Mouse (Mus musculus) kidney, embryonic 16.5 days (tissue): Measurements from ENCODE around the gene Egln3. TPM values are rescaled to one million over a fixed set of nuclear protein-coding genes. Genes with fewer than 3 reads are reported as not detected.

Experiments used
- ATAC-seq: fragments of 200-750 bp; cut with Nextera tagmentation; 2 replicates; pipeline ENCODE4 v1.8.0; 2017; ENCODE audit warnings: moderate TSS enrichment; ENCODE audit not compliant: low FRiP score, low TSS enrichment
- H3K27ac ChIP-seq: fragments of 300-500 bp; sonication (generic); 2 replicates; pipeline ENCODE4 v1.5.1; 2014; ENCODE audit warnings: low read length
- H3K27me3 ChIP-seq: fragments of 300-500 bp; sonication (generic); 2 replicates; pipeline ENCODE4 v1.6.1; 2014; ENCODE audit warnings: low read length, control low read depth, mixed read lengths; ENCODE audit not compliant: insufficient read depth
- H3K36me3 ChIP-seq: fragments of 300-500 bp; sonication (generic); 2 replicates; pipeline ENCODE4 v1.6.1; 2014; ENCODE audit warnings: low read length, control low read depth, mixed read lengths; ENCODE audit not compliant: insufficient read depth
- H3K4me1 ChIP-seq: fragments of 300-500 bp; sonication (generic); 2 replicates; pipeline ENCODE4 v1.6.1; 2014; ENCODE audit warnings: low read length, control low read depth, mixed read lengths; ENCODE audit not compliant: insufficient read depth
- H3K4me2 ChIP-seq: fragments of 300-500 bp; sonication (generic); replicated peaks from 2 replicates; pipeline ENCODE4 v1.6.1; 2014; ENCODE audit warnings: low read depth, low read length
- H3K4me3 ChIP-seq: fragments of 300-500 bp; sonication (generic); 2 replicates; pipeline ENCODE4 v1.5.1; 2014; ENCODE audit warnings: mild to moderate bottlenecking, low read length
- H3K9ac ChIP-seq: fragments of 300-500 bp; sonication (generic); replicated peaks from 2 replicates; pipeline ENCODE4 v1.6.1; 2014; ENCODE audit warnings: low read length
- H3K9me3 ChIP-seq: fragments of 300-500 bp; sonication (generic); 2 replicates; pipeline ENCODE4 v1.6.1; 2016; ENCODE audit warnings: low read length, control low read depth
- WGBS: fragments of 180-500 bp; shearing (Covaris S2); extraction: QIAGEN DNeasy Blood & Tissue Kit; methylation state at CpG from one replicate; pipeline ENCODE4 v1.1.7; 2014; 5-methylcytosine and 5-hydroxymethylcytosine counted together
- polyA plus RNA-seq: library from polyadenylated mRNA; unstranded; fragments of >200 nt; fragmentation: Nextera tagmentation; extraction: Ambion mirVana; gene quantifications from 2 replicates; pipeline ENCODE4 v1.2.1, GENCODE M21; 2015

Egln3 gene
- polyA plus RNA-seq, 1 experiment from 2014 or later = 15.5 TPM

DNA sequence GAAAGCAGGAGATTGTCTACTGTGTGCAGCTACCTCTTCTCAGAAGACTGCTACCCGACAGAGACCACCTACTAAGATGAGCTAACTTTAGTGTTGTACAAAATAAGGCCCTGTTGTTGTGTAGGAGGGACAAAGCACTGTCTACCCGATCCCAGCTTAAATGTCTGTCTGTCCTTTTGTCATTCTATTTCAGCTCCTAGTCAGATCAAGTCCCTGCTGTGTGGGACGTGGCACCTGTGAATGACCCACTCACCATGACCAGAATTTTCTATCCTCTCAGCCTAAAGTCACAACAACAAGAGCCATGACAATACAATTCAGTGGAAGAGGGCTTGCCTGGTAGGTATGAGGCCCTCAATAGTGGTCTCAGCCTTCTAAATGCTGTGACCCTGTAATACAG is 25.3 kb downstream of the Egln3 start:
- H3K9me3 ChIP-seq = no peaks in the 10 kb centered on the region
- H3K9ac ChIP-seq = no peak overlapping the region
- H3K36me3 ChIP-seq = 0 out of 2 replicates have a peak, but pooled peaks cover 1% of the 10 kb centered on the region
- no peak overlapping the region for H3K27ac ChIP-seq
- 0 out of 2 replicates have a peak, but pooled peaks cover 11% of the 10 kb centered on the region for H3K27me3 ChIP-seq
- no peak for ATAC-seq
- H3K4me1 ChIP-seq = no peaks in the 10 kb centered on the region
- H3K4me2 ChIP-seq = no peak overlapping the region
- WGBS = 78% methylated on average over 3 of the region's 3 CpGs
- H3K4me3 ChIP-seq = no peak overlapping the region

DNA sequence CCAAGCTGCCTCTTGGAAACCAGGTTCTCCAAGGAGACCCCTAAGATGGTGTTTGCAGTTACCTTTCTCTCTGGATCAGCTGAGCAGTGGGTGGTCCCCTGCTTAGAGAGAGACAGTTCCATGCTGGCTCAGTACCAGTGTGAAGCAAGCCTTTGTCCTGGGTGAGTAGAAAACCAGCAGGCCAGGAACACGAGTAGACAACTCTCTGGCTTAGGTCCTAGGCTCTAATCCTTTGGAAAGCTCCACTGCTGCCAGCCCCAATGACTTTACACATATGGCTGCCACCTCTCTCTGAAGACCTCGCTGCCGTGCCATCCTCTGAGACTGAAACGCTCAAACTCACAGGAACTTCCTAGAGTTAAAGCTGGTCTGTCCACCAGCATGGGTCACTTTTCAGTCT is 34.9 kb downstream of the Egln3 start:
- peaks cover 2% of the 10 kb centered on the region; the same call in 1 of the 2 replicates for H3K27me3 ChIP-seq

DNA sequence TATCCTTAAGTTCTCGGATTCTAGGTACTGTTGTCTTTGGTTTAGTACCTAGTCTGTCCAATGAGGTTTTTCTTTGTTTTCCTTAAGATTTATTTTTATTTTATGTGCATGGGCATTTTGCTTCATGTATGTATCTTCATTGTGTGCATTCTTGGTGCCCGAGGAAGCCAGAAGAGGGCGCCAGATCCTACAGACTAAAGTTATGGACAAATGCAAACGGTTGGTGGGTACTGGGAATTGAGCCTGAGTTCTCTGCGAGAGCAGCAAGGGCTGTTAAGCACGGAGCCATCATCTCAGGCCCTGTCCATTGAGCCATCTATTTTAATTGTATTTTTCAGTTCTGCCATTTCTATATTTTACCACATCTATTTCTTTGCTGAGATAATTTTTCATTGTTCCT is 35.9 kb downstream of the Egln3 start:
- H3K36me3 ChIP-seq = no peaks in the 10 kb centered on the region
- no peak overlapping the region for H3K4me2 ChIP-seq
- H3K4me1 ChIP-seq = peaks cover 11% of the 10 kb centered on the region; the same call in 1 of the 2 replicates
- H3K9me3 ChIP-seq = no peaks in the 10 kb centered on the region
- H3K4me3 ChIP-seq = no peak overlapping the region
- H3K9ac ChIP-seq = no peak overlapping the region
- ATAC-seq = no peak
- H3K27me3 ChIP-seq = peaks cover 3% of the 10 kb centered on the region; the same call in 1 of the 2 replicates
- H3K27ac ChIP-seq = no peak overlapping the region
- WGBS = 88% methylated on average over 6 of the region's 6 CpGs

More for the DNA sequence above, 34.9 kb downstream of the Egln3 start:
- Histone ChIP-seq H3K4me2 (no peak overlapping the region), H3K9ac (no peak overlapping the region), H3K36me3 (no peaks in the 10 kb centered on the region), H3K4me3 (no peak overlapping the region), H3K4me1 (peaks cover 5% of the 10 kb centered on the region; the same call in 1 of the 2 replicates), H3K27ac (no peak overlapping the region), H3K9me3 (no peaks in the 10 kb centered on the region)
- ATAC-seq = no peak
- WGBS = 91% methylated on average over 4 of the region's 4 CpGs

- no peak overlapping the region for H3K27ac ChIP-seq
- 47% methylated on average over 6 of the region's 6 CpGs for WGBS
- H3K36me3 ChIP-seq = no peaks in the 10 kb centered on the region
- H3K9me3 ChIP-seq = no peaks in the 10 kb centered on the region
- no peak overlapping the region for H3K9ac ChIP-seq
- peaks cover 27% of the 10 kb centered on the region; the same call in 1 of the 2 replicates for H3K4me1 ChIP-seq
- H3K4me2 ChIP-seq = no peak overlapping the region
- peaks cover 8% of the 10 kb centered on the region for H3K27me3 ChIP-seq
- H3K4me3 ChIP-seq = no peak overlapping the region
- ATAC-seq = no peak
Measured at GRCm38 (mm10) chr12:54164724-54165050, 39.0 kb downstream of the Egln3 start.

DNA sequence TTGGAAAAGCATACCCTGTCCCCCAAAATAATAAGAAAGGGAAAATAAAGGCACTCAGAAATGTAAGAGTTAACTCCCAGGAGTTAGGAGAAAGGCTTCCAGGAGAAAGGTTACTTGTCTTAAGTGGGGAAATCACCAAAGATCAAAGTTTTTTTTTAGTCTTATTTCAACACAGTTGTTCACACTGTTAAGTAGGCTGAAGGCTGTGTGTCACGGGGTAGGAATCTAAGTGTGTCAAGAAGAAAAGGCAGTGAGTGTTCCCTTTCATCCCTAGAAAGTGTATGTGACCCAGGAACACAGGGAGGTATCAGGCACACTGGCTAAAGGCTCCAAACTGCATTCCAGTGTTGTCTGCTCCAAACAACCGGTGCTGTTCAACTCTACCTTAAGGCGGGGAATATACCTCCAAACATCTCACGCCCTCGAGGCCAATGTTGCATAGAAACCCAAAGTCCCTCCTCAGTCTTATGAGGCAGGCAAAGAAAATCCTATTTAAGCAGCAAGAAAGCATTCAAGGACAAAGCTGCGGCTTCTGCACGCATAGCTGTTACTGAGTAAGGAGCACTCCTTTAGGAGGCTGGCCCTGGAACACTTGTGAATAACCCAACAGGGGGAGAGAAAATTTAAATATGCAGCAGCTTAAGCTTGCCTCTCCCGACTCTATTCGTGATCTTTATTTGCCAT is 39.5 kb downstream of the Egln3 start:
- H3K4me3 ChIP-seq = no peak overlapping the region
- 49% methylated on average over 9 of the region's 9 CpGs for WGBS
- peaks cover 8% of the 10 kb centered on the region for H3K27me3 ChIP-seq
- H3K4me2 ChIP-seq = no peak overlapping the region
- H3K36me3 ChIP-seq = no peaks in the 10 kb centered on the region
- H3K27ac ChIP-seq = no peak overlapping the region
- peaks cover 27% of the 10 kb centered on the region; the same call in 1 of the 2 replicates for H3K4me1 ChIP-seq
- ATAC-seq = no peak
- H3K9me3 ChIP-seq = no peaks in the 10 kb centered on the region
- H3K9ac ChIP-seq = no peak overlapping the region

GRCm38 (mm10) chr12:54163166-54163565 is 40.5 kb downstream of the Egln3 start:
- Histone ChIP-seq H3K27ac (peak overlapping the region; percentile 44; the same call in 1 of the 2 replicates), H3K36me3 (no peaks in the 10 kb centered on the region), H3K27me3 (peaks cover 8% of the 10 kb centered on the region), H3K4me1 (peaks cover 27% of the 10 kb centered on the region; the same call in 1 of the 2 replicates), H3K4me2 (peak overlapping the region; percentile 70), H3K4me3 (peak overlapping the region; percentile 39), H3K9ac (peak overlapping the region; percentile 55; the same call in 1 of the 2 replicates), H3K9me3 (no peaks in the 10 kb centered on the region)
- 15% methylated on average over 4 of the region's 4 CpGs for WGBS
- ATAC-seq = no peak

DNA sequence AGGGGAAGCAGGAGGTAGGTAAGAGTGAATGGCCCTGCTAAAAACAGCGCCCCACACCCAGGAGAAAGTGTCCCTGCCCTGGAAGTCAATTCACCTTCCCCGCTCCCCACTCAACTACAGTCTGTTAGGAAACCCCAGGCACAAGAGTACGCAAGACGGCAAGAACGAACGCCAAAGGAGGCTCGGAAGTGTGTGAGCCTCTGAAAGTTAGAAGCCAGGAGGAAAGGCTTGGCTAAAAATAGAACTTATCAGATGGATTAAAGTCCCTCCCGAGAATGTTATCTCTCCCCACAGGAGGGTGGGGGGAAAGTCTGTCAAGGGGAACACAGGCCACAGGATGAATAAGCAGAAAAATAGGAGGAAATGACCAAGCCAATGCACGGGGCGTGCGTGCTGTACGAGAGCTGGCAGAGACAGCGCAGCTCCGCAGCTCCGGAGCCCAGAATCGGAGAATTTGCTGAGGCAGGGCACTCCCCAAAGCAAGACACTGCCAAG is 41.0 kb downstream of the Egln3 start:
- WGBS = under 1% methylated on average over 16 of the region's 16 CpGs
- Histone ChIP-seq H3K36me3 (no peaks in the 10 kb centered on the region), H3K4me1 (peaks cover 27% of the 10 kb centered on the region; the same call in 1 of the 2 replicates), H3K27ac (peak overlapping the region; percentile 44; the same call in 1 of the 2 replicates), H3K4me2 (peak overlapping the region; percentile 70), H3K27me3 (peaks cover 8% of the 10 kb centered on the region), H3K9ac (peak overlapping the region; percentile 55), H3K9me3 (no peaks in the 10 kb centered on the region), H3K4me3 (peak overlapping the region; percentile 39)
- peak; percentile 73 for ATAC-seq

DNA sequence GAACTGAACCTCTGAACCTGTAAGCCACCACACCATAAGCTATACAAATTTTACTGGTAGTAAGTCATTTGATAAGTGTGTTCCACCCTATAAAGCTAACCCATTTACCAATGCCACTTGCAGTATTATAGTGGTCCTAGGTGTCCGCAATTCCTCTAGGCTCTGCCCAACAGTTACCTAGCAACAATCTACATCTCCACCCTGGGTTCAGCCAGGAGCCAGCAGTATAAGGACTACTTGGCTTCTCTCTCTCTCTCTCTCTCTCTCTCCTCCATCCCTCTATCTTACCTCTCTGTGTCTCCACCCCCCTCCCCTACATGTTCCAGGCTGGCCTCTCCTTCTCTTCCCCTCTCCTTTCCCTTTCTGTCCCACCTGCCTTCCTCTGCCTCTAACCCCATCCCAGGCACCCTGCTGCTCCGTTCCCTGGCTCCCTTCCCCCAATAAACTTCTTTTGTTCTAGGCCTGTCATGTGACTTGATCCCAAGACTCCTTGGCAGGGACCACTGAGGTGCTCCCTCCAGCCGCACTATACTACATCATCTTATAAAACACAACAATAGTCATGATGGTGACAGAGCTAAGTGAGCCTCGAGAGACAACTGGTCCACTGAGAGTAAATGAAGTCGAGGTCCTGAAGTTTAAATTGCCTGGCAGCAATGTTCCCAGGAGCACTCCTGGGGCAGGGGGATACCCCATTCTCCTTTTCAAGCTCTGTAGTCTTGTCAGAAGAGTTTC is 42.0 kb downstream of the Egln3 start:
- Histone ChIP-seq H3K27me3 (peaks cover 8% of the 10 kb centered on the region), H3K36me3 (no peaks in the 10 kb centered on the region), H3K4me3 (no peak overlapping the region), H3K4me1 (peaks cover 27% of the 10 kb centered on the region; the same call in 1 of the 2 replicates), H3K9ac (no peak overlapping the region), H3K27ac (no peak overlapping the region), H3K9me3 (no peaks in the 10 kb centered on the region), H3K4me2 (no peak overlapping the region)
- no peak for ATAC-seq
- 26% methylated on average over 5 of the region's 5 CpGs for WGBS

DNA sequence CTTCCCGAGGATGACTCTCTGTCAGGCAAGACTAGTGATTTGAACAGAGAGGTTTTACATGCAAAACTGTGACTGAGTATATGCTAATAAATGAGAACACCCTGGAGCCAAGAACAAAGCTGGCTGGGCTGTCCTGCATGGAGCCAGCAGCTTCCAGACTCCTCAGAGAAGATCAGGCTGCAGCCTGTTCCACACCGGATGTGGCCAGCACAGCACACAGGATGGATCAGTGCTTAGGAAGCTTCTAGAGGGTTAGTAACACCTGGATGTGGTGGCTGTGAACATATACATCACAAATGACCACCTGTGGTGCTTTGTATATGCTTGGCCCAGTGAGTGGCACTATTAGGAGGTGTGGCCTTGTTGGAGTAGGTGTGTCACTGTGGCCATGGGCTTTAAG is 43.4 kb downstream of the Egln3 start:
- H3K9ac ChIP-seq = no peak overlapping the region

More for the DNA sequence above, 43.4 kb downstream of the Egln3 start:
- Histone ChIP-seq H3K36me3 (no peaks in the 10 kb centered on the region), H3K27me3 (peaks cover 8% of the 10 kb centered on the region), H3K4me1 (peaks cover 27% of the 10 kb centered on the region; the same call in 1 of the 2 replicates), H3K4me2 (no peak overlapping the region), H3K9me3 (0 out of 2 replicates have a peak, but pooled peaks cover 6% of the 10 kb centered on the region), H3K4me3 (no peak overlapping the region), H3K27ac (no peak overlapping the region)
- peak; percentile 58; the same call in 1 of the 2 replicates for ATAC-seq
- WGBS = 44% methylated on average over 2 of the region's 2 CpGs
